Mouse (Mus musculus) ES-E14 (cell line): ENCODE data around the gene Unc79. TPM values are rescaled to one million over a fixed set of nuclear protein-coding genes. Genes with fewer than 3 reads are reported as not detected.

Experiments
- DNase-seq: peaks from one replicate; pipeline ENCODE4 v3.0.0-alpha.2; 2013; ENCODE audit warnings: low read depth, low spot score
- H3K27ac ChIP-seq: 2 replicates; pipeline ENCODE4 v1.5.1; 2012; ENCODE audit warnings: low read depth, mild to moderate bottlenecking, low read length, moderate library complexity, mixed read lengths; ENCODE audit not compliant: poor library complexity, insufficient read depth, severe bottlenecking
- H3K36me3 ChIP-seq: 2 replicates; pipeline ENCODE4 v1.6.1; 2012; ENCODE audit warnings: mild to moderate bottlenecking, low read length, moderate library complexity, mixed read lengths; ENCODE audit not compliant: control insufficient read depth, poor library complexity, insufficient read depth, severe bottlenecking
- H3K4me1 ChIP-seq, 2 experiments: fragments of 150-350 bp in 1 of 2; sonication (generic) in 1 of 2; 2 replicates each; pipeline ENCODE4 v1.6.1; 2012; ENCODE audit warnings: low read length in 2 of 2, mild to moderate bottlenecking in 1 of 2, mixed read lengths in 1 of 2; ENCODE audit not compliant: control insufficient read depth in 2 of 2, insufficient read depth in 2 of 2, poor library complexity in 1 of 2
- H3K4me3 ChIP-seq, 2 experiments: fragments of 150-350 bp in 1 of 2; sonication (generic) in 1 of 2; 2 replicates each; pipeline ENCODE4 v1.5.1; 2012; ENCODE audit warnings: low read length in 2 of 2, low read depth in 1 of 2, mild to moderate bottlenecking in 1 of 2, mixed read lengths in 1 of 2; ENCODE audit not compliant: insufficient read depth in 1 of 2, poor library complexity in 1 of 2, severe bottlenecking in 1 of 2
- H3K9ac ChIP-seq: 2 replicates; pipeline ENCODE4 v1.6.1; 2012; ENCODE audit warnings: low read depth, mild to moderate bottlenecking, low read length, mixed read lengths; ENCODE audit not compliant: poor library complexity, insufficient read depth, severe bottlenecking
- H3K9me3 ChIP-seq: fragments of 150-350 bp; sonication (generic); 2 replicates; pipeline ENCODE4 v1.6.1; 2012; ENCODE audit warnings: low read depth, mild to moderate bottlenecking, low read length; ENCODE audit not compliant: control insufficient read depth, insufficient read depth
- CHD2 ChIP-seq: IDR thresholded peaks from 2 replicates; pipeline ENCODE4 v1.6.1; 2014; ENCODE audit warnings: mild to moderate bottlenecking, low read depth, low read length, inconsistent platforms
- HCFC1 ChIP-seq: IDR thresholded peaks from 2 replicates; pipeline ENCODE4 v1.6.1; 2012; ENCODE audit warnings: low read length, inconsistent platforms, borderline replicate concordance; ENCODE audit not compliant: insufficient read depth
- MAFK ChIP-seq: IDR thresholded peaks from 2 replicates; pipeline ENCODE4 v1.6.1; 2014; ENCODE audit warnings: mild to moderate bottlenecking, low read depth, low read length, inconsistent platforms; ENCODE audit not compliant: insufficient read depth
- ZC3H11A ChIP-seq: IDR thresholded peaks from 2 replicates; pipeline ENCODE4 v1.6.1; 2012; ENCODE audit warnings: low read depth, mild to moderate bottlenecking, inconsistent platforms, low read length, borderline replicate concordance
- ZNF384 ChIP-seq: IDR thresholded peaks from 2 replicates; pipeline ENCODE4 v1.6.1; 2012; ENCODE audit warnings: low read depth, low read length, inconsistent platforms
- in situ Hi-C, 2 experiments: fragments of 600-800 bp; cut with MboI; formaldehyde crosslinking; loops; one replicate each; pipeline ENCODE4 v1.15.1; 2025; ENCODE audit warnings: low sequenced_read_pairs in 2 of 2, inconsistent platforms in 1 of 2; ENCODE audit not compliant: unreplicated experiment in 2 of 2
- total RNA-seq: library from RNA; depleted of rRNA; stranded (reverse); fragments of 300-350 nt; gene quantifications from 2 replicates; pipeline ENCODE4 v1.2.3, GENCODE M21; 2012; rRNA removed

Unc79 gene
- 0.36 and 0.58 TPM in 2 replicates for total RNA-seq

GRCm38 (mm10) chr12:102948778-102949394, at the start of gene Unc79:
Unc79 (plus strand) TSS chr12:102948859.
- H3K36me3 ChIP-seq = no peaks in the 10 kb centered on the region
- no peak within 1 kb of the TSS for H3K27ac ChIP-seq
- no peak for DNase-seq
- peak within 1 kb of the TSS; percentile 72 to 84 for H3K4me3 ChIP-seq
- peak within 1 kb of the TSS; percentile 42 for H3K9ac ChIP-seq
- no peaks in the 10 kb centered on the region for H3K4me1 ChIP-seq
- no peaks in the 10 kb centered on the region for H3K9me3 ChIP-seq
- TF ChIP-seq ZC3H11A (no peak), HCFC1 (no peak), ZNF384 (no peak), CHD2 (no peak), MAFK (no peak)
- in situ Hi-C loops = no loop called here

- Histone ChIP-seq H3K4me3 (peak within 1 kb of the TSS; percentile 4 to 23; a peak in 2 of 4 replicates), H3K4me1 (no peaks in the 10 kb centered on the region), H3K36me3 (no peaks in the 10 kb centered on the region), H3K9me3 (no peaks in the 10 kb centered on the region), H3K9ac (no peak within 1 kb of the TSS), H3K27ac (no peak within 1 kb of the TSS)
- in situ Hi-C loops = no loop called here
- TF ChIP-seq ZC3H11A (no peak), ZNF384 (no peak), CHD2 (no peak), MAFK (no peak), HCFC1 (no peak)
- peak; percentile 7 for DNase-seq
Observed at GRCm38 (mm10) chr12:102899091-102899490, 49.6 kb upstream of the Unc79 start, which contains the start of gene Cox8c. Cox8c (plus strand) TSS chr12:102899316.

GRCm38 (mm10) chr12:102908191-102908590, 40.5 kb upstream of the Unc79 start:
- no peak for DNase-seq
- no peak overlapping the region for H3K4me3 ChIP-seq
- H3K9me3 ChIP-seq = no peaks in the 10 kb centered on the region
- H3K36me3 ChIP-seq = no peaks in the 10 kb centered on the region
- H3K9ac ChIP-seq = no peak overlapping the region
- no peak overlapping the region for H3K27ac ChIP-seq
- no peaks in the 10 kb centered on the region for H3K4me1 ChIP-seq
- TF ChIP-seq ZC3H11A = no peak
- no peak for TF ChIP-seq MAFK
- in situ Hi-C loops = no loop called here

GRCm38 (mm10) chr12:102916073-102916472, 32.6 kb upstream of the Unc79 start:
- H3K9ac ChIP-seq = no peak overlapping the region
- no peaks in the 10 kb centered on the region for H3K4me1 ChIP-seq
- TF ChIP-seq CHD2 (no peak), HCFC1 (no peak)
- in situ Hi-C loops = no loop called here
- no peaks in the 10 kb centered on the region for H3K36me3 ChIP-seq
- DNase-seq = no peak
- H3K27ac ChIP-seq = no peak overlapping the region
- no peaks in the 10 kb centered on the region for H3K9me3 ChIP-seq
- H3K4me3 ChIP-seq = no peak overlapping the region

GRCm38 (mm10) chr12:102929764-102930163, 18.9 kb upstream of the Unc79 start:
- DNase-seq = no peak
- no peaks in the 10 kb centered on the region for H3K36me3 ChIP-seq
- H3K9me3 ChIP-seq = no peaks in the 10 kb centered on the region
- no peak overlapping the region for H3K27ac ChIP-seq
- H3K4me1 ChIP-seq = no peaks in the 10 kb centered on the region
- H3K4me3 ChIP-seq = no peak overlapping the region
- in situ Hi-C loops = no loop called here
- no peak for TF ChIP-seq ZNF384
- no peak for TF ChIP-seq CHD2
- no peak for TF ChIP-seq HCFC1
- no peak for TF ChIP-seq ZC3H11A
- TF ChIP-seq MAFK = no peak
- H3K9ac ChIP-seq = no peak overlapping the region
